Mouse (Mus musculus) Patski (cell line): ENCODE measurements around the gene Cd72. TPM values are rescaled to one million over a fixed set of nuclear protein-coding genes. Genes with fewer than 3 reads are reported as not detected.

Experiments
- ATAC-seq: fragments of 100-300 bp; one replicate; pipeline ENCODE4 v1.8.0; 2021
- CTCF ChIA-PET: fragments of 350-600 bp; sonication (Branson Sonifier 250); formaldehyde crosslinking; loops from one replicate; lab custom pipeline; 2022; ENCODE audit warnings: inconsistent platforms; lab: Charles Lee
- POLR2A ChIA-PET: fragments of 350-600 bp; sonication (Branson Sonifier 250); formaldehyde crosslinking; loops from one replicate; lab custom pipeline; 2022; ENCODE audit warnings: antibody characterized with exemption, inconsistent platforms; lab: Charles Lee
- DNase-seq: peaks from one replicate; pipeline ENCODE4 v3.0.0-alpha.2; 2011; ENCODE audit warnings: low read depth, low spot score
- H3K27me3 ChIP-seq: fragments of 371-371 bp; one replicate; pipeline ENCODE4 v1.5.1; 2021
- CTCF ChIP-seq: fragments of 100-300 bp; IDR thresholded peaks from one replicate; pipeline ENCODE4 v1.5.1; 2021
- in situ Hi-C: fragments of 300-500 bp; cut with MboI; formaldehyde crosslinking; loops from 3 replicates; pipeline ENCODE4 v1.11.1; 2018; ENCODE audit warnings: low pct_unique_long_range_greater_than_20kb, mixed read lengths
- polyA plus RNA-seq: library from polyadenylated mRNA; unstranded; gene quantifications from one replicate; pipeline ENCODE4 v1.2.3, GENCODE M21; 2021

Gene Cd72
- polyA plus RNA-seq, 1 experiment from 2014 or later, result 3.3 TPM

DNA sequence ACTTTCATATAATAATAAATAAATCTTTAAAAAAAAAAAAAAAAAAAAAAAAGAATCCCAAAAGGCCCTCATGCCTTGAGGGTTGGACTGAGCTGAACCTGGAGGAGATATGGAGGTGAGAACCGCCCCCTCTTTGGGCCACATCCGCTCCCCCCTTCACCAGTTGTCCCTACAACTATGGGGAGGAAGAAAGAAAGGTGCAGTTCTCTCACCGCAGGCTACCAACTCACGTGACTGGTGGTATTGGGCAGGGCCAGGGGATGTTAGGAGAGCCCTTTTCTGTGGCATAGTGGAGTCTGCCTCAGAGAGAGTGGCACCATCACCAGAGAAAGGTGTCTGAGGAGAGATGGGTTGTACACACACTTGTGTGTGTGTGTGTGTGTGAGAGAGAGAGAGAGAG lies 2.0 kb upstream of the Cd72 start:
- no peak for ATAC-seq
- no peaks in the 10 kb centered on the region for H3K27me3 ChIP-seq
- POLR2A ChIA-PET, result no interaction called here
- no peak for TF ChIP-seq CTCF
- CTCF ChIA-PET, result no interaction called here
- in situ Hi-C loops, result no loop called here
- DNase-seq, result no peak

DNA sequence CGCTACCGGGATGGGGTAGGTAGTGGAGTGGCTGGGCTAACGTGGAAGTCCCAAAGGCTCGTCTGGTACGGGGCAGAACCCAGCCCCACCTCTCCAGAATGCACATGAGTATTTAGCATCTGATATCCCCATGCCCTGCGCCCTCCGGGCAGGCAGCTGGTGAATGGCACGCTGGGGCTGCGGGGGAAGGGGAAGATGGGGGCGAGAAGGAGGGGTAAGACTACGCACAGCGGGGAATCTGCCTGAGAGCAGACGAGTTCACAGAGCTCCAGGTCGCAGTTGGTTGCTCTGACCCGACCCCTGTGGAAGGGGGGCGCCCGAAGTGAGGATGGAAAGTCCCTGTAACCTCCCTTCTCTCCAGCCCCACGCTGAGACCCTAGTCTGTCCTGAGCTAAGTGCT lies 1.0 kb downstream of the Cd72 start:
- CTCF ChIA-PET, result interaction anchor here (1.9 kb wide), 1 partner anchor 10 kb away, joined by 6 read pairs; no protein-coding TSS in a partner anchor
- H3K27me3 ChIP-seq, result no peaks in the 10 kb centered on the region
- in situ Hi-C loops, result no loop called here
- no peak for TF ChIP-seq CTCF
- no peak for DNase-seq
- ATAC-seq, result no peak
- POLR2A ChIA-PET, result no interaction called here

DNA sequence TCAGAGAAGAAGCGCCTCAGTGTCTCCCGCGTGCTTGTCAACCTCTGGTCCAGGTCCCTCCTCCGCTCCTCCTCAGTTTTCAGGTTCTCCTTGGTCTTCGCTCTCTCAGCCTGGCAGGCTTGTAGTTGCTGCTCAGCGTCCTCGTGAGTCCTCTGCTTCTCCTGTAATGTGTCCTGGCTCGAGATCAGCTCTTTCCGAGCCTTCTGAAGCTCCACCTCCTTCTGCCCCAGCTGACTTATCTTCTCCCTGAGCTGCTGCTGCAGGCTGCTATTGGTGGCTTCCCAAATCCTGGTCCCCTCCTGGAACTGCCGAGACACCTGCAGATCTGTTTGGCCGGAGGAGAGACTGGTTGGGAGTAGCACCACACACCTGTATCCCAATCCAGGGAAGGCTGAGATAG lies 2.1 kb downstream of the Cd72 start:
- TF ChIP-seq CTCF, result no peak
- in situ Hi-C loops, result no loop called here
- ChIA-PET POLR2A (no interaction called here), CTCF (interaction anchor here (1.9 kb wide), 1 partner anchor 9 kb away, joined by 6 read pairs; no protein-coding TSS in a partner anchor)
- DNase-seq, result no peak
- no peak for ATAC-seq
- no peaks in the 10 kb centered on the region for H3K27me3 ChIP-seq

DNA sequence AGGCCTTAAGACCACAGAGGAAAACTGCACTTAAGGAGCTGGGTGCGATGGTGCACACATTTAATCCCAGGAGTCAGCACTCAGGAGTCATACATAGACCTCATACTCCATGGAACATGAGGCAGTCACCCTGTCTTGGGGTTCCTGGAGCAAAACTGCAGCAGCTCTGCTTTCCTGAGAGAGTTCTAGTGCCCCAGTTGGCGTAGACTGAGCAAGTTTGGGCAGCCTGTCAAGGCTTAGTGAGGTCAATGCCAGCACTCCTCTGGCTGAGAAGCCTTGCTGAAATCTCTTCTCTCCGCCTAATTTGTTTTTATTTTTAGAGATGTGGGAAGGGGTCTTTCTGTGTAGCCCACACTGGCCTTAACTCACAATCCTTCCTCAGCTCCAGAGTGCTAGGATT lies 5.9 kb downstream of the Cd72 start:
- H3K27me3 ChIP-seq, result no peaks in the 10 kb centered on the region
- ATAC-seq, result no peak
- POLR2A ChIA-PET, result no interaction called here
- CTCF ChIA-PET, result no interaction called here
- in situ Hi-C loops, result no loop called here
- DNase-seq, result no peak
- TF ChIP-seq CTCF, result no peak

DNA sequence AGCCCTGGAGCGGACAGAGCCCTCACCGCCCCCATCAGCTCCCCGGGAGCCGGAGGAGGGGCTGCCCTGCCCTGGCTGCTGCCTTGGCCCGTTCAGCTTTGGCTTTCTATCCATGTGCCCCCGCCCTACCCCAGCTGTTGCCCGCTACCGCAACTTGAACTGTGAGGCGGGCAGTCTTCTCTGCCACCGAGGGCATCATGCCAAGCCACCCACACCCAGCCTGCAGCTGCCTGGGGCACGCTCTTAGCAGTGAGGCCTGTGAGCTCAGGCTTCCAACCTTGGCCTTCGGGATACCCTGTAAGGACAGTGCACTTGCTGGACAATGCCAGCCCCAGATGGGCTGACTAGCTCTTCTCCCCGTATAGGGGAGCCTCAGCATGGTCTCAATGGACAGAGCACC lies 7.2 kb downstream of the Cd72 start:
- no peak for ATAC-seq
- in situ Hi-C loops, result no loop called here
- TF ChIP-seq CTCF, result no peak
- no peaks in the 10 kb centered on the region for H3K27me3 ChIP-seq
- no peak for DNase-seq
- ChIA-PET CTCF (interaction anchor here (1.2 kb wide), 1 partner anchor 12 kb away, joined by 3 read pairs; no protein-coding TSS in a partner anchor), POLR2A (no interaction called here)

DNA sequence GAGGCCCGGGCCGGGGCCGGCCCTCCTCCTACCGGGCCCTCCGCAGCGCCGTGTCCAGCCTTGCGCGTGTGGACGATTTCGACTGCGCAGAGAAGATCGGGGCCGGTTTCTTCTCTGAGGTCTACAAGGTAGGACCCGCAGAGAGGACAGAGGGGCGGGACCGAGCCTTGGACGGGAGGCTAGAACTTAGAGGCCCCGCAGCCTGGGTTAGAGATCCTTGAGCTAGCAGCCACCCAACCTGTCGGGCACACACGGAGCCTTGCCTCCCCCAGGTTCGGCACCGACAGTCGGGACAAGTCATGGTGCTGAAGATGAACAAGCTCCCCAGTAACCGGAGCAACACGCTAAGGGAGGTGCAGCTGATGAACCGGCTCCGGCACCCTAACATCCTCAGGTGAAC lies 10.9 kb downstream of the Cd72 start:
- H3K27me3 ChIP-seq, result no peaks in the 10 kb centered on the region
- in situ Hi-C loops, result loop anchor here (5.0 kb wide), 1 partner anchor 34 kb away; no protein-coding TSS in a partner anchor
- POLR2A ChIA-PET, result no interaction called here
- ATAC-seq, result peak; percentile 9
- CTCF ChIA-PET, result interaction anchor here (1.1 to 1.5 kb wide), 4 partner anchors 9 to 49 kb away, joined by 3 to 6 read pairs (median 4); partner anchors contain the start of gene Ccdc107
- no peak for TF ChIP-seq CTCF
- DNase-seq, result no peak

DNA sequence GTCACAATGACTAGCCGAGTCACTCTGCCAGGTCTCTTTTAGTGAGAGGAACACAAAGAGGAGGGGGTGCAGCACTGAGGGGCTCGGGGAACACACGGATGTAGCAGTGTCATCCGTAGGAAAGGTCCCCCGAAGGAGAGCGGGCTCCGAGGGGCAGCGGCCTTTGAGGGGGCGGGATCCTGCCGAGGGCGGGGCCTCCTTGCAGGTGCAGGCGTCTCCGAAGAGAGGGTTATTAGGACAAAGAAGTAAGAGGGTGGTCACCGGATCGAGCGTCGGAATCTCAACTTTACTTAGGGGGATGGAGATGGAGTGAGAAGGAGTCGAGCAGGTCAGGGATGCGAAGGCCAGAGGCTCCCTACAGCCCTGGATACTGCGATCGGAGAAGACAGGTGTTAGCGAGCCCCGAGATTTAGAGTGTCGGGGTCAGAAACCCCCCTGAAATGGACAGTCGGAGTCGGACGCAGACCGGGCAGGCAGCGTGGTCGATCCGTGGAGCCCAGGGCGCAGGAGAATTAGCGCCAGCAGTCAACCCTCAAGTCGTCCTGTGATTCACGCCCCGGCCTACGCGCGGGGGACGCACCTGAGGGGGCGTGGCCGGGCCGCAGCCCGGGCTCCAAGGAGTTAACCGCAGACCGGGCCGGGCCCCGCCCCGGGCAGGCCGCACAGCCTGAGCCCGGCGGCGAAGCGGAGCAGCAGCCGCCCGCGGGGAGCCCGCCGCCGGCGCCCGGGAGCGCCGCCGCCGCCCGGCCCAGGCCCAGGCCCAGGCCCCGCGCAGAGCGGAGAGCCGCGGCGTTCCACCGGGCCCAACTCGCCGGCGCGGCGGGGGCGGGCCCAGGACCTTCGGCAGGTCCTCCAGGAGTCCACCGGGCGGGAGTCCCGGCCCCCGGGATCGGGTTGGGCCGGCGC lies 11.7 kb downstream of the Cd72 start:
- in situ Hi-C loops, result loop anchor here (5.0 kb wide), 1 partner anchor 35 kb away; no protein-coding TSS in a partner anchor
- no peak for TF ChIP-seq CTCF
- peak; percentile 15 for DNase-seq
- H3K27me3 ChIP-seq, result no peaks in the 10 kb centered on the region
- POLR2A ChIA-PET, result no interaction called here
- peak; percentile 68 for ATAC-seq
- CTCF ChIA-PET, result interaction anchor here (1.1 to 1.5 kb wide), 2 partner anchors 10 to 15 kb away, joined by 3 to 6 read pairs; no protein-coding TSS in a partner anchor

DNA sequence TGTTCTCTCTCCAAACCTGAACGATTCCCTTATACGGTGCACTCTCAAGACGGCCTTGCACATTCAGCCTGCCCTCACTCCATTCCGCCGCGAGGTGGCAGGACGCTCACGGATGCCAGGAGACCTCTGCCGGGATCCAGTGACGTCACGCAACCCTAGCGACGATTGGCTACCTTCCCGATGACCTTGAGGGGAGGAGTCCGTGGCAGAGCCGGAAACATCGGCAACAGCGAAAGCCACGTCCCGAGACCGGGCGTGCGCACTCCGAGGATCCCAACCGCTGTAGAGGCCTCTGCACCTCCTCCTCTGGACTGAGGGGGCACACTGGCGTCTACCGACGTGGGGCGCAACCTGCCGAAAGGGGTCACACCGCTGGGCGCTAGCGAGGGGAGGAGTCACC lies 12.4 kb downstream of the Cd72 start:
- DNase-seq, result peak; percentile 97

DNA sequence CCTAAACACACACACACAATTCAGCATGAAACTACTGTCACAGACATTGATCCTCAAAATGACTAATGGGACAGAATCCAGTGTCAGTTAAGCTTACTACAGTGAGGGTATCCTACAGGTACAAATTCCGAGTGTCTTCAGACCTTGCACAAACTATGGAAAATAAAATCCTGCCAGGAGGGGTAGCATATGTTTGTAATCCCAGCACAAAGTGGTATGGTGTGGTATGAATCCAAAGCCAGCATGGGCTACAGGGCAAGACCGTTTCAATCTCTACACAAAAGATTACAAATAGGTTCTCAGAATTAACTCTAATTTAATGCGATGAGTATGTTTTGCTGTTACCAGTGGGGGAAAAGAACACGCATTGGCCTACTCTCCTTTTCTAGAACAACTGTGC lies 12.8 kb downstream of the Cd72 start, which contains the start of gene Tesk1:
Tesk1 (plus strand) TSS at position 301 of the 400 bp plus-strand sequence.
- ChIA-PET CTCF (interaction anchor here (0.7 to 1.2 kb wide), 3 partner anchors 21 to 142 kb away, joined by 3 to 5 read pairs (median 3); partner anchors contain the start of gene Msmp), POLR2A (no interaction called here)
- no peak for TF ChIP-seq CTCF
- in situ Hi-C loops, result loop anchor here (5.0 kb wide), 1 partner anchor 36 kb away; no protein-coding TSS in a partner anchor
- DNase-seq (no peak), ATAC-seq (no peak)
- H3K27me3 ChIP-seq, result no peaks in the 10 kb centered on the region

More for the DNA sequence above, 12.4 kb downstream of the Cd72 start:
- no peak for TF ChIP-seq CTCF
- no peaks in the 10 kb centered on the region for H3K27me3 ChIP-seq
- CTCF ChIA-PET, result interaction anchor here (1.2 kb wide), 1 partner anchor 21 kb away, joined by 5 read pairs; no protein-coding TSS in a partner anchor
- peak; percentile 93 for ATAC-seq
- POLR2A ChIA-PET, result no interaction called here
- in situ Hi-C loops, result loop anchor here (5.0 kb wide), 1 partner anchor 35 kb away; no protein-coding TSS in a partner anchor

DNA sequence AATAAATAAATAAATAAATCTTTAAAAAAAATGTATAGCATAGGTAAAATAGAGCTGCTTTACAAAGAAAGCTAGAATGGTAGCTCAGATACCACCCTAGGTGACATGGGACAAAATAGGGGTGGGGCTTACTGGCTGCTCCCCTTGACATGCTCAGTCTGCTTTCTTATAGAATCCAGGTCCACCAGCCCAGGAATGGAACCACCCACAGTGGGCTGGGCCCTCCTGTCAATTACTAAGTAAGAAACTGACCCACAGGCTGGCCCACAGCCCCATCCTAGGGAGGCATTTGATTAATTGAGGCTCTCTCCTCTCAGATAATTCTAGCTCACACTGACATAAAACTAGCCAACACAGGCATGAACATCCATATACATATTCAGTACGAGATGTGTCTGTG lies 21.6 kb downstream of the Cd72 start:
- CTCF ChIA-PET, result interaction anchor here (0.9 to 1.7 kb wide), 5 partner anchors 8 to 166 kb away, joined by 3 to 7 read pairs (median 3); partner anchors contain the start of gene Atp8b5
- POLR2A ChIA-PET, result no interaction called here
- ATAC-seq, result no peak
- DNase-seq, result no peak
- no peaks in the 10 kb centered on the region for H3K27me3 ChIP-seq
- in situ Hi-C loops, result loop anchor here (10.0 kb wide), 1 partner anchor 232 kb away; the partner anchor contains the start of genes Fam221b and Tmem8b
- TF ChIP-seq CTCF, result no peak
